Mouse (Mus musculus): ENCODE measurements around the gene Camk1d.

Gene Camk1d

DNA sequence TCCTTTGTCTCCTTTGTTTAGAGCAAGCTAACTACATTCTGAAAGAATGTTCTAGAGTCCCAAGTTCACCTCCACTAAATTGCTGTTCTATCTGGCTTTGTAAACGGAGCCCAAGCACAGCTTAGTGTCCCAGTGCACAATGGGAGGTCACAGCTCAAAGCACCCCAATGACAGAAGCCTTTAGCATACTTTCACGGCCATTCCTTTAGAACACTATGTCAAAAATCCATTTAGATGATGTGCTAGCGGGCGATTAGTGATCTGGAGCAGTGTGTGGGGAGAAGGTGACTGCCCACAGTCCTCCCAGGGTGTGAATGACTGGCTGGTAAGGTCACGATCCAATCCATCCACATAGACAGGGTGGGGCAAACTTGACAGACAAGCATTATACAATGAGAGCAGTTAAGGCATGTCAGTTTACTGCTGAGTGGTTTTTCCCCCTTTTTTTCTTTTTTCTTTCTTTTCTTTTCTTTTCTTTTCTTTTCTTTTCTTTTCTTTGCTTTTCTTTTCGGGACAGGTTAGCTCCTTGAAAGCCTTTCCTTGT is 341.4 kb downstream of the Camk1d start:
- no peak for ATAC-seq (ENCODE audit: insufficient number of reproducible peaks, low FRiP score, low TSS enrichment)

DNA sequence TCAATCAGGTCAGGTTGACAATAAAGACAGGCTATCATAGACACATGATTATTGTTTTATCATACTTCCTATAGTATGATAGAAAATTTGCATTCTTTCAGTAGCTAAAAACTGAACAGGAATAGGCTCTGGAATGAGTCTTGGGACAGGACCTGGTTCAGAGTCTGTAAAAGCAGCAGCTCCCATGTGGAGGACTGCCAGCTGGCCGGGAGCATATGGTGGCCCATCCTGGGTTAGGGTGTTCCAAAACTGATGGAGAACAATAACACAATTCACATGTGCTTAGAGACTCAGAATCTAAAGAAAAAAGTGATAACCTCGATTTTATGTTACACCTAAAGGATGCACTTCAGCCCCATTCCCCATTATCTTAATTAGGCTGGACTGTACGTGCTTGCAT is 343.0 kb downstream of the Camk1d start:
- 0 out of 2 replicates have a peak, but pooled peaks have one; percentile 47 for ATAC-seq (ENCODE audit: insufficient number of reproducible peaks, low FRiP score, low TSS enrichment)

DNA sequence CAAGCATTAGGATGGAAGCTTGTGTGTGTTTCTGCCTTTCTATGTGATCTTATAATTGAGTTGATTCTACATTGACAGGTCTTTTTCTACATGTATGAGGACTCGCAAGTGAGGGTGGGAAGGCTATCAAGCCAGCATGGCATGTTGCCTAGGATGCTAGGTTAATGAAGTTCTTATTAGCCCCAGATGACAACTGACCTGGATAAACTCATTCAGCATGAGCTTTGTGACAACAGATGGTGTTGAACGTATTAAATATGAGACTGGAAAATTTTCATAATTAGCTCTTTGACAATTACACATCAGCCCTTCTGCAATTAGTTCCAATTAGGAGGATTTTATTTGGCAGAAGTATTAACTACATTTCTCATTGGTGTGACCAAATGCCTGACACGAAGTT is 343.7 kb downstream of the Camk1d start:
- peak; percentile 71 for ATAC-seq (ENCODE audit: insufficient number of reproducible peaks, low FRiP score, low TSS enrichment)

DNA sequence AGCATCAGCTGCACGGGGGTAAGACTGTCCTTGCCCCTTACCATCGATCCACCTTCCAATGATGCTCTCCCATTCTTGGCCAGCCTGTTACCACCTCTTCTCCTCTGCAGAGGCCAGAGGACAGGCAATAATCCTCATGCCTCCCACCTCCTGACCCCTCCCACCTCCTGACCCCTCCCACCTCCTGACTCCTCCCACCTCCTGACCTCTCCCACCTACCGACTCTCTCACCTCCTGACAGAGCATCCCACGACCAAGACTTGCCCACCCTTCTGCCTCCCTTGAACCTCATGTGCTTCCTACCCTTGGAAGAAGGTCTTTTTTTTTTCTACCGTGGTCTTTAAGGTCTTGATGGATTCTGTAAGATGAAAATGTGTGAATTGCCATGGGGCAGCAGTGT is 350.5 kb downstream of the Camk1d start:
- ATAC-seq (ENCODE audit: insufficient number of reproducible peaks, low FRiP score, low TSS enrichment): no peak

DNA sequence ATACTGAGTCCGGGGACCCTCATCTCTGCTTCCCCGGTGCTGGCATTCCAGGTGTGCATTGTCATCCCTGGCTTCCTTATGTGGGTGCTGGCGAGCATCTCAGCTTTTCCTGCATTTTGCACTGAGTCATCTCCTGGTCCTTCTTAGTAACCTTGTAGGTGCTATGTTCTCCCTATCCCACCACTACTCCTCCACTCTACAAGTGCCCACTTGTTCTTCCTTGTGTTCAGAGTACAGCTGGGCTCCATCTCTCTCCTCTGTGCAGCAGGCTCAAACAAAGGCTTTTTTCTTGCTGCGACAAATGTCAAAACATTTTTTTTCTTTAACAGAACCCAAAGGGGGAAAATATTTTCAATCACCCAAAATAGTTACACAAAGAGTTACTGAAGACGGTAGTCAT is 356.3 kb downstream of the Camk1d start:
- ATAC-seq (ENCODE audit: insufficient number of reproducible peaks, low FRiP score, low TSS enrichment): no peak

DNA sequence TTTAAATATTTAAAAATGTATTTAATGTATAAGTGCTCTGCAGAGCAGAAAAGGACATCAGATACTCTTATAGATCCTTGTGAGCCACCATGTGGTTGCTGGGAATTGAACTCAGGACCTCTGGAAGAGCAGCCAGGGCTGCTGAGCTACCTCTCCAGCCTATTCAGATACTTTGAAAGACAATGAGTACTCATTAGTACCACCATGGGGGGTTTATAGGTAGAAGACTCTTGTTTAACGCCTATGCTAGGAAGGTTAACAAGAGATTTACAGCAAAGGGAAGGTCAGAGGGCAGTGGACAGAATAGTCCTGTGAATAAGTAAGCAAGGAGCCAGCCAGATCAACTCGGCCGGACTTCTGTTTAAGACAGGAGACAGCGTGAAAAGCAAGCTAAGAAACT is 357.3 kb downstream of the Camk1d start:
- ATAC-seq (ENCODE audit: insufficient number of reproducible peaks, low FRiP score, low TSS enrichment): no peak

DNA sequence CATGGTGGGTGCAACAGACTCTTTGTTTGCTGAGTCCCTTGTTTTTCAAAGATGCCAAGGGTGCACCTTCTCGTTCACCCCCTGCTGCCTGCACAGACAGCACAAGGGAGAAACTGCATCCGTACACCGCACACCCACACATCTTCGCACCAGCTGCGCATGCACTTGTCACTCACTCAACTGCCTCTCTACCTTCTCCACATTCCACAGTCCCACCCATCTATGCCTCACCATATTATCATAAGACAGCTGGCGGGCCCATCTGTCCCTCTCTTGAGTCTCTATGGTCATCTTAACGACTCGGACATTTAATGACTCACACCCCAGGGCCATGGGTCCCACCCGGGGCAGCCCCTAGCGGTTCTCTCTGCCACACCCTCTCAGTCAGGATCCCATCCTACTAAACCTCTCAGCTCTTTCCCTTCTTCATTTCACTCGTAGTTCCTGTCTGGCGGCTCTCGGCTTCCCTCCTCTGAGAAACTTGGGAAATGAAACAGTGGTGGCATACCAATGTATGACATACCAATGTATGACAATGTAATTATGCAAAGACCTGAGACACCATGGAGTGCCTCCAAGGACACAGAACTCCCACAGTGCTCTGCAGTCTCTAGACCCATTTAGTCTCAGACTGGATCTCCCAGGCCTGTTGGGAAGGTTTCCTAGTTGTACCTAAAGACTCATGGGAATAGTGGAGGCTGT is 361.3 kb downstream of the Camk1d start:
- ATAC-seq (ENCODE audit: insufficient number of reproducible peaks, low FRiP score, low TSS enrichment): no peak

DNA sequence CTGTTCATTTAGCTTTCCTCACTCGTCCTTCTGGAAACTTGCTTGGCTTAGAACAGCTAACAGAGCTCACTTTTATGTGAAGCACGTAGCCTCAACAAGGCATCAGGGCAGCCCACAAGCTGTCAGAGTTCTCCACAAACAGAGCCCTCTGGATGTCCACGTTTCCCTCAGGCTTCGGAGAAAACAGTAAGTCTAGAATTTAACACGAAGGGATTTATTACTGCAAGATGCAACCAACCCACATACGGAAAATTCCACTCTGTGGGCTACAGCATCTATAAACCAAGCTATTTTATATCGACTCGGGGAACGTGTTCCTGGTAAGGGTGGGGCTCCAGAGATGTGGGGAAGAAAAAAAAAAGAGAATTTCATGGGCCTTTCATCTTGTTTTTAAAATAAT is 369.0 kb downstream of the Camk1d start:
- no peak for ATAC-seq (ENCODE audit: insufficient number of reproducible peaks, low FRiP score, low TSS enrichment)

DNA sequence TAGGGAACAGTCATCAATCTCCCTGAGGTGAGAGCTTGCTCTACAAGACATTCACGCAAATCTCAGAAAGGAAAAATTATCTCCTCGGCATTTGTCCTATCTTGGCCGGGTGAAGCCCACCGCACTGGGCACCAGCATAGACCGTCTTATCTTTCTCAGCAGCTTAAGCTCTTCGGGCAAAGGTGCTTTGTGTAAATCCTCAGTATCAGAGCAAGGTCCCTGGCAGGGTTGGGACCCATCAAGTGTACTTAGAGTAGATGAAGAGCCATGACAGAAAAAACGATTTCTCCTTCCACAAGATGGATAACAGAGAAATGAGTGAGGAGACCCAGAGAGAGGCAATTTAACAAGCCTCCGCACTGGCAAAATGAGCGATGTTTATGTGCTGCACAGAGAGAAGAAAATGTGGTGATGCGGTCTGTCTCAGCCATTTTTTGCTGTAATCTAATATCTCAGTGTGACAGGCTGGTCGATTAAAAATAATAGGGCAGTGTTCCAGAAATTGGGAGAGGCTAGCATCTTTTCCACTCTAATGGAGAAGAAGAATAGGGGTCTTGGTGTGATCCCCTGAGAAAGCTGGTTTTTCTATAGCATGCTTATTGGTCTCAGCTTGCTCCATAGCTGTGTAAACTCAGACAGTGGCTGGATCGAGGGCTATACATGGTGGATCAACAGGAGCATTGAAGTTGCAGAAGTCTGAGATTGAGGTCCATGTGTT is 386.6 kb downstream of the Camk1d start:
- ATAC-seq (ENCODE audit: insufficient number of reproducible peaks, low FRiP score, low TSS enrichment): no peak

DNA sequence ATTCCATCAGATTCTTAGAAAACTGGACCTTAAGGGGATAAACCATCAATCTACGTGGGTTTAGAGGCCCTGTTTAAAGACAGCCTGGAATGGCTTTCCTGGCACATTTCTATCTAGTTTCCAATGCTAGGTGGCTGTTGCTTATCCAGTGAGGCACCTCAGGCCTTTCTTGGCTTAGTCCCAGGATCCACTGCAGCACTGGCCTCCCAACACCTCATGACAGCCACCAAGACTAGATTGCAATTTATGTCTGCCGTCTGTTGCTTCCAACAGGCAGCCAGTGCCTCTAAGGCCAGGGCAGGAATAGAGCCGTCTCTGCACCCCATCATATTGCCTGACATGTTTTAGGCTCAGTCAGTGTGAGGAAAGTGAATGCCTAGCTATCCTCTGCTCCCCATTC is 389.5 kb downstream of the Camk1d start:
- no peak for ATAC-seq (ENCODE audit: insufficient number of reproducible peaks, low FRiP score, low TSS enrichment)

DNA sequence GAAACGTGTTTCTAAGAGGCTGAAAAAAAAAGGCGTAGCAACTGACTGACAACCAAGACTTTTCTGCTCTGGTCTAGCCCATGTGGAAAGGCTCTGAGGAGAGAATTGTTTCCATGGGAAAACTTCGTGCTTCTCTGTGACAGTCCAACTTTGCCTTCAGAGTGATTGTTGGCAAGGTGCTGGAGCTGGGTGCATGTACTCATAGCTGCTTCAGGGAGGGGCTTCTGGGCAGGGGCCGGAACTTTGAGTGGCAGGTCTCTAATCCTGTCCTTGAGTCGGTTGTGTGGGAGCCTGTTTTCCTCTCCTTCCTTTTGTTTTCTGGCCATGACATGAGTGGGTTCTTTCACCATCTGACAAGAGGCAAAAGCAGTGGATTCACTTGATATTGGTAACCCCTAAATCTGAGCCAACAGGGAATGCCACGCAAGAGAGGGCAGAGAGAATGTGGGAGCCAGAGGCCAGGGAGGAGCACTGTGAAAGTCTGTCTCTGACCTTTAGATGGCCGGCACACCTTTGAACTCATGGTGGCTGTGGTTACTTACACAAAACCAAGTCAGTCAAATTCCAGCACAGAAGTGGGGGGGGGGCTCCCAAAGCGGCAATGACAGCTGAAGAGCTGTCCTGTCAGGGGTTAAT is 392.5 kb downstream of the Camk1d start:
- no peak for ATAC-seq (ENCODE audit: insufficient number of reproducible peaks, low FRiP score, low TSS enrichment)

DNA sequence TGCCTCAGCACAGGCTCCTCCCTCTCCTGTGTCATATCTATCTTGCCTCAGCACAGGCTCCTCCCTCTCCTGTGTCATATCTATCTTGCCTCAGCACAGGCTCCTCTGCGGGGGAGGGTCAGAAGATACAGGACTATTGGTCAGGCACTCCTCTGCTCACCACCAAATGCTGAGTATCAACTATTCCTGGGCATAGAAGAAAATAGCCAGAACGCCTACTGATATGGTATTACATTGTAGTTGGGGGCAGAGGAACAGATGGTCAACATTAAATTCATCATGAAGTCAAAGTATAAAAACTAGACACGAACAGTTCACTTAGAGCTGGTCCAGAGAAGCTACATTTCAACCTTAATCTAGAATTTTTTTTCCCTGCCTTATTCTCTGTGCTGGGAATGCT is 395.2 kb downstream of the Camk1d start:
- no peak for ATAC-seq (ENCODE audit: insufficient number of reproducible peaks, low FRiP score, low TSS enrichment)

DNA sequence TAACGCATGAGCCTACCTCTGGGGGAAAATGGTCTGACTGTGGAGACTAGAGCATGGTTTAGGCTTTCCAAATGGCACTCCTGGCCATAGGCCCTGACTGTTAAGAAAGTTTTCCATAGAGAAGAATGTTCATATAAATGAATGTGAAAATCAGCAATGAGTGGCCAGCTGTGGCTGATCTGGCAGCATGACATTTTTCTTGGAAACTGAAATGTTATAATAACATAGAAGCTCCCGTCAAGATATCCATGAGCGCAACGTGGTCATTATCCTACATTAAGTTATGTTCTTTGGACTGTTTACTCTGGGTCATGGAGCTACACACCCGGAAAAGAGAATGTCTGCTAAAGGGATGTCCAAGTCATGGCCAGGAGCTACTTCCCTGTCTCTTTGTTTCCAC is 397.6 kb downstream of the Camk1d start:
- ATAC-seq (ENCODE audit: insufficient number of reproducible peaks, low FRiP score, low TSS enrichment): no peak

DNA sequence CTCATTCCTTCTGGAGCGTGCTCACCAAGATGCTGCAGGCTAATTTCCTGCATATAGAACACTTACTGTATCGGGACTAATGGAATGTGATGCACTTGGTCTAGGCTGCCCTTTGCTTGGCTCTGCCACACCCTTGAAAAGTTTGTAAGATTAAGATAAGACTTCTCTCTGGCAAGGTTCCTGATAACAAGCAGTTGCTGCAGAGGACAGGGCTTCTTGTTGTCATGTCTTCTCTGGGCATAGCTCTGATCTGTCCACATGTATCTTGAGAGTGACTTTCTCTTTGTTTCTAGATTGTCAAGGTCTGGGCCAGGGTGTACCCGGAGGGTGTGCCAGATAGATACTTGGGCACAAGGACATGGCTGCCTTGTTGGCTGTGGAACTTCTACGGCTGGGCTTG is 398.1 kb downstream of the Camk1d start:
- ATAC-seq (ENCODE audit: insufficient number of reproducible peaks, low FRiP score, low TSS enrichment): no peak

DNA sequence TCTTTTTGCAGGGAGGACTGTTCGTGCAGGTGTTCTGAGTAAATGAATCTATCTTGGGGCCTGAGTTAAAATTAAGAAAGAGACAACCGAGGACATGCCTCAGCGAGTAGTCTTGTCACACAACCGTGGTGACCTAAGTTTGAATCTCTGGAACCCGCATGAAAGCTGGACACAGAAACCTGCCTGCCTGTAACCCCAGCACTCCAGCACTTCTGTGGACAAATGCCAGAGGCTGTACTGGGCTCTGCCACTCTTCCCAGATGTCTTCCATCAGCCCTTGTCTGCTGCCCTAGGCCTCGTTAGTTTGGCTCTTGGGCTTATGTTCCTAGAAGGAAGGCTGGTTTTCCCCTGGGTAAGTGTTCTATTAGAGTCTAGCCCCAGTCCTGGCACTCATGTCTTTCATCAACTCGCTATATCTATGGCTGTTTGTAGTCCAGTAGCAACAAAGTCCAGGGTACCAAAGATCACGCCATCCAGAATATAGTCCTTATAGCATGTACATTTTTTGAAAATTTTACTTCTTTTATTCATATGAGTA is 399.0 kb downstream of the Camk1d start:
- ATAC-seq (ENCODE audit: insufficient number of reproducible peaks, low FRiP score, low TSS enrichment): no peak

DNA sequence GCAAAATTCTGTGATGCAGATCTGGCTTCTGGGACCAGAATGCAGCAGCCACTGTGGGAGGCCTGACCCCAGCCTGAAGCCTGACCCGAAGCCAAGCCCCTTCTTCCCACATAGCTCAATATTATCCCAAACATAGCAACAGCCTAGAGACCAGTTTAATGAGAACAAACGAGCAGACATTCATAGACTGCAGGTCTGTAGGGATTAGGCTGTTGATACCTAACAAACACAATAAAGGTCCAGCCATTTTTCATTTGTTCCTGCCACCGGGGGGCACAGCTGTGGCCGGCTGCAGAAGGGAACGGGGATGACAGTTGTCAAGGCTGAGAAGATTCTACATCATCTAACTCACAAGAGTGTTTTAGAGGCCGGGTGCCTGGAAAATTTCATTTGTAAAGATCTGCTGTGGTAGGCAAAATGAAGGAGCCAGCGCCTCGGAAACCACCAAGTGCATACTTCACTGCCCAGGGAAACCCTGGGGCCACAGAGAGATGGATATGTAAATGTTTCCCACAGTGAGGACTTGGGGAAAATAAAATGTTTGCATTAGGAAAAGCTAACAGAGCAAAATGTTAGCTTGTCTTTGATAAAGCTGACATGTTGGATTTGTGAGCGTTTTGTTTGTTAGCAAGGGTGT is 399.7 kb downstream of the Camk1d start:
- ATAC-seq (ENCODE audit: insufficient number of reproducible peaks, low FRiP score, low TSS enrichment): no peak

DNA sequence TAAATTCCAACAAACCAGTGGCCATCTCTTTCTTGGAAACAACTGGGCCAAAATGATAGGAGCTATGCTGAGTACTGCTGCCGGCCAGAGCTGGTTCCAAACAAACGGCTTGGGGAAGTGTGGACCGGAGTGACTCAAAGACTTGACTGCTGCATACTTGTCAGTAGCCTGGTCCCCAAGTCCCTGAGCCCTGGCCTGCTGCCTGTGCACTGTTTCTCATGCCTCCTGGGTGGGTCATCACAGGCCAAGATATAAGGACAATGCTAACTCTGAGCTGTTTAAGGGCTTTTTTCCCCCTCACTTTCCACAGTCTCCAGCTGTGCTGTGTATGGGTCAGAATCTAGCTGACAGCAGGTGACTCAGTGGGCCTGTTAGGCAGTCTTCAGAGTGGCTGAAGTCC is 409.2 kb downstream of the Camk1d start:
- ATAC-seq (ENCODE audit: insufficient number of reproducible peaks, low FRiP score, low TSS enrichment): no peak

DNA sequence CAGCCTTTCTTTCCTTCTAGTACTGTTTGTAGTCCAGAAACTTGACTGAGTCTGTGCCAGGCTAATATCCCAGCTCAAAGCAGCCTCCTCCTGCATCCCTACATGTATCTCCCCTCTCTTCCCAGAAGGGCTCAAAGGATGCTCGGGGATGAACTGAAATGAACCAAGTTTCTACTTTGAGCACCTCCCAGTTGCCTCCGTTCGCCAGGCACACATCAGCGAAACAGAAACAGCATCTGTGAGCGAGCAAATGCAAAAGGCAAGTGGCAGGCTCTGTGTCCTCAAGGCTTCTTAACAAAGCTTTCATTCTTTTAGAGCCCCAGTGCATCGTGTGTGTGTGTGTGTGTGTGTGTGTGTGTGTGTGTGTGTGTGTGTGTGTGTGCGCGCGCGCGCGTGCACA is 409.9 kb downstream of the Camk1d start:
- ATAC-seq (ENCODE audit: insufficient number of reproducible peaks, low FRiP score, low TSS enrichment): no peak

DNA sequence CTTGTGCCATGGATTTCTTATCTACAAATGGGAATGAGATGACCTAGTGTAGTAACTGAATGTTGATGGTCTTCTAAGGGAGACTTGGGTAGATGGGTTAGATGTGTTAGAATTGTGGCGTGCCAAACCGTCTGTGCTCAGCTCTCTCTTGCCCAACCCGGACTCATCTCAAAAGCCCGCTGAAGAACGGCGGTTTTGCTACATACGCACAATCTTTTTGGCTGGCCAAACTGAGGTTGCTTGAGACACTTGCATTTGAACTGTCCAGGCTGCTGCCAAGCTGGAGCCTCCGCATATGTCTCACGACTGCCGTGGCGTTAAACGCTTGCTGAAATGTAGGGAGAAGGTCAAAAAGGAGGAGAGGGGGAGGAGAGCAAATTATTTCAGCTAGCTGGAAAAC is 413.0 kb downstream of the Camk1d start:
- ATAC-seq (ENCODE audit: insufficient number of reproducible peaks, low FRiP score, low TSS enrichment): no peak

DNA sequence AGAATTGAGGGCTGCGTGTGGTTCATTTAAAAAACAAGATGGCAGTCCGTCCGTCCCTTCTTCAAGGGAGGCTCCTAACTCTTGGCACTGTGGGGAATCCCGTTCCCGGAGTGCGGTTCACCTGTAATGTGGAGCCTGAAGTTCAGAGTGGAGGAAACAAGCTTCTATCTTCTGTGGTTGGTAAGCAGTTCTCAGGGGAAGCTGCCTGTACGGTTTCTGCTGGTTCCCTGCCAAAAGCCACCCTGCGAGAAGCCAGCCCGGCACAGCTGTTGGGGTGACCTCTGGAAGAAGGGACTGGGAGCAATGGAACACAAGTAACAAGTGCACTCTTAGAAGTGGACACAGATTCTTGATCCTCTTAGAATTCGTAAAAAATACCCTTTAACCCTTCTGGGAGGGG is 416.2 kb downstream of the Camk1d start:
- ATAC-seq (ENCODE audit: insufficient number of reproducible peaks, low FRiP score, low TSS enrichment): no peak

Data from cerebellum, adult (tissue).